Mouse (Mus musculus) heart, postnatal 4 days (tissue): ENCODE measurements around the gene Vtcn1. TPM values are rescaled to one million over a fixed set of nuclear protein-coding genes. Genes with fewer than 3 reads are reported as not detected.

Experiments
- DNase-seq: peaks from one replicate; pipeline ENCODE4 v3.0.0; 2021
- total RNA-seq, 2 experiments: library from RNA; stranded (reverse); gene quantifications; 2 replicates each; pipeline ENCODE4 v1.2.3; 2021

Vtcn1 gene
- total RNA-seq, 2 experiments from 2014 or later = 0.63 to 0.95 TPM

- DNase-seq = no peak
Observed at GRCm38 (mm10) chr3:100922506-100923375, 97.5 kb downstream of the Vtcn1 start.

- peak; percentile 36 for DNase-seq
Observed at GRCm38 (mm10) chr3:100924065-100924732, 98.9 kb downstream of the Vtcn1 start.

- peak; percentile 39 for DNase-seq
Observed at GRCm38 (mm10) chr3:100925176-100925575, 99.9 kb downstream of the Vtcn1 start.

- DNase-seq = no peak
Observed at GRCm38 (mm10) chr3:100931332-100932076, 106.2 kb downstream of the Vtcn1 start.

GRCm38 (mm10) chr3:100932077-100932944 is 107.1 kb downstream of the Vtcn1 start:
- peak; percentile 49 for DNase-seq

GRCm38 (mm10) chr3:100935521-100935920 is 110.3 kb downstream of the Vtcn1 start:
- DNase-seq = no peak

- DNase-seq = no peak
Observed at GRCm38 (mm10) chr3:100936201-100936600, 110.9 kb downstream of the Vtcn1 start.

GRCm38 (mm10) chr3:100938211-100938610 is 113.0 kb downstream of the Vtcn1 start:
- no peak for DNase-seq

- no peak for DNase-seq
Observed at GRCm38 (mm10) chr3:100940496-100941037, 115.3 kb downstream of the Vtcn1 start.

Other genes with a start within 250 kb of the Vtcn1 start
- gene Man1a2, start 140.0 kb upstream of the Vtcn1 start, total RNA-seq = 10 to 100 TPM; 78.7 to 82.8 TPM
- 10 to 100 TPM; 10.3 TPM for gene Trim45, start 96.7 kb downstream of the Vtcn1 start, total RNA-seq
- gene Ttf2, start 144.2 kb downstream of the Vtcn1 start, total RNA-seq = 10 to 100 TPM in 1 of 2 experiments, 1 to 10 TPM in 1; 9.6 to 11.1 TPM
- 1 to 10 TPM in 1 of 2 experiments, under 1 TPM in 1; 0.74 to 1.0 TPM for gene Cd101, start 204.1 kb downstream of the Vtcn1 start, total RNA-seq